Mouse (Mus musculus) liver, embryonic 15.5 days (tissue): ENCODE results near the gene Mrps18b. TPM values are rescaled to one million over a fixed set of nuclear protein-coding genes. Genes with fewer than 3 reads are reported as not detected.
"Not testable (repeated sequence)": the region's sequence is repeated elsewhere in the genome, so short reads cannot be mapped to it uniquely, and the experiment has no call there.

Source experiments
- ATAC-seq: fragments of 200-750 bp; cut with Nextera tagmentation; 2 replicates; pipeline ENCODE4 v1.8.0; 2017; ENCODE audit warnings: moderate number of reproducible peaks, mild to moderate bottlenecking, moderate library complexity; ENCODE audit not compliant: insufficient read depth
- H3K27ac ChIP-seq: fragments of 300-500 bp; sonication (generic); replicated peaks from 2 replicates; pipeline ENCODE4 v1.5.1; 2015; ENCODE audit warnings: mild to moderate bottlenecking, inconsistent platforms
- H3K27me3 ChIP-seq: fragments of 300-500 bp; sonication (generic); 2 replicates; pipeline ENCODE4 v1.6.1; 2015; ENCODE audit warnings: mild to moderate bottlenecking, inconsistent platforms
- H3K36me3 ChIP-seq: fragments of 300-500 bp; sonication (generic); replicated peaks from 2 replicates; pipeline ENCODE4 v1.6.1; 2015; ENCODE audit warnings: moderate library complexity, mild to moderate bottlenecking, inconsistent platforms
- H3K4me1 ChIP-seq: fragments of 300-500 bp; sonication (generic); replicated peaks from 2 replicates; pipeline ENCODE4 v1.6.1; 2015; ENCODE audit warnings: inconsistent platforms
- H3K4me2 ChIP-seq: fragments of 300-500 bp; sonication (generic); 2 replicates; pipeline ENCODE4 v1.6.1; 2015; ENCODE audit warnings: moderate library complexity, mild to moderate bottlenecking, inconsistent platforms
- H3K4me3 ChIP-seq: fragments of 300-500 bp; sonication (generic); replicated peaks from 2 replicates; pipeline ENCODE4 v1.5.1; 2015; ENCODE audit warnings: mild to moderate bottlenecking, inconsistent platforms
- H3K9ac ChIP-seq: fragments of 300-500 bp; sonication (generic); 2 replicates; pipeline ENCODE4 v1.6.1; 2015; ENCODE audit warnings: moderate library complexity, mild to moderate bottlenecking, inconsistent platforms
- H3K9me3 ChIP-seq: fragments of 300-500 bp; sonication (generic); replicated peaks from 2 replicates; pipeline ENCODE4 v1.6.1; 2016; ENCODE audit warnings: inconsistent platforms
- WGBS: fragments of 180-500 bp; shearing (Covaris S2); methylation state at CpG from one replicate; pipeline ENCODE4 v1.1.7; 2015; ENCODE audit warnings: mixed read lengths; ENCODE audit not compliant: insufficient replicate concordance; 5-methylcytosine and 5-hydroxymethylcytosine counted together
- polyA plus RNA-seq: library from polyadenylated mRNA; unstranded; fragments of >200 nt; fragmentation: Nextera tagmentation; extraction: Ambion mirVana; gene quantifications from 2 replicates; pipeline ENCODE4 v1.2.1, GENCODE M21; 2015

The Mrps18b gene
- 68.7 and 71.1 TPM in 2 replicates for polyA plus RNA-seq

DNA sequence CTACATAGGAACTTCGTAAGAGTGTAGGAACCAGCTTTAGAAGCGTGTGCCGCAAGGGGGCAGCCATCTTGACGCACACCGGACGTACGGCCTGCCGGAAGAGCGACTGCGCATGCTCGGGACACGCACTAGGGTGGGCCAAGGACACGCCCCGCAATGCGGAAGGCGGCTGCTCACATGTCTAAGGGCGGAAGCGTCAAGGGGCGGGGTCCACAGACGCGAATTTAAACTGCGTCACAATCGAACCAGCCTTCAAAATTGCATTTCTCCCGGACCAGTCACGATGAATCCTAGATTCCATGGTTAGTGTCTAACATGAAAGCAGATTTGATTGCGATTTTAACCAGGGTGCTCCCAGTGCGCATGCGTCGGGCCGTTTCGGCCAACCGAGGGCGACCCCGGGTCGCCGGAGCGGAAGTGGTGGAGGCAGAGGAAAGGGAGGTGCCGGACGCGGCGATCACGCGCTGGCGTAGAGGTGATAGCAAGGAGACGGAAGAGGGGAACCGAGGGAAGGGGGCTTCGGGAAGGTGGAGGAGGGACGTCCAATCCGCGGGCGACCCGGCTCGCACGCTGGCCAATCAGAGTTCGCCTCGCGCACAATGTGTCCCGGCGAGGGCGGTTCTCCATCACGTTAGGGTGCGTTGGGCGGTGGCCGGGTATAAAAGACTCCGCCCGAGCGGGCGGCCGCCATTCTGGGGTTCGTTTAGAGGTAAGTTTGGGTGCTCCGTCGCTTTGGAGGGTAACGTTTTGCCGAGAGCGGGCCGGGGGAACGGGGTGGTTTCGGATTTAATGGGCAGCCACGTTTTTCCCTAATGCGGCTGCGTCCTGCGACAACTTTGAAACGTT, at the start of gene Mrps18b, which contains the start of gene Ppp1r10:
Gene Mrps18b, minus strand, starts transcription at position 93 of the 846 bp plus-strand sequence.
Gene Ppp1r10, plus strand, starts transcription at position 138 of the 846 bp plus-strand sequence.
- under 1% methylated on average over 83 of the region's 83 CpGs for WGBS
- peaks cover 51% of the 10 kb centered on the region for H3K36me3 ChIP-seq

DNA sequence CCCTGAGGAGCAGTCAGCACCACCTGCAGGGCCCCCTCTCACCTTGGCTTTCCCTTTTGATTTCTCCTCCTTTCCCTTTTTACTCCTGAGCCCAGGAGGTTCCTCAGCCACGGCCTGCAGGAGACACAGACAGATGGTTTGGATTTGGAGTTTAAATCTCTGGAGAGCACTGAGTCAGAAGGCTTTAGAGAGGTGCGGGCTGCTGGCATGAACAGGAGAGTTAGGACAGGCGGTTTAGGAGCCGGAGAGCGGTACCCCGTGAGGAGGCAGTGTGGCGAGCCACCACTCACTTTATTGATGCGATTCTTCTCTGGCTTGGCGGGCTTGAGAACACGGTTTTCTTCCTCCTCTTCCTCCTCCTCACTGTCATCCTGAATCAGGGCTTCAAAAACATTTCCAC, 47.1 kb upstream of the Mrps18b start:
- WGBS = 85% methylated on average over 10 of the region's 10 CpGs
- H3K9me3 ChIP-seq = no peaks in the 10 kb centered on the region
- H3K27ac ChIP-seq = no peak overlapping the region
- ATAC-seq = no peak
- H3K4me2 ChIP-seq = no peak overlapping the region
- H3K36me3 ChIP-seq = peaks cover 93% of the 10 kb centered on the region
- H3K4me3 ChIP-seq = no peak overlapping the region
- H3K27me3 ChIP-seq = no peaks in the 10 kb centered on the region
- H3K4me1 ChIP-seq = peaks cover 22% of the 10 kb centered on the region
- no peak overlapping the region for H3K9ac ChIP-seq

More for the DNA sequence above, at the start of gene Mrps18b, which contains the start of gene Ppp1r10:
- Histone ChIP-seq H3K4me3 (peak within 1 kb of the TSS; percentile 77), H3K9ac (peak within 1 kb of the TSS; percentile 87), H3K27me3 (no peaks in the 10 kb centered on the region), H3K9me3 (no peaks in the 10 kb centered on the region), H3K27ac (peak within 1 kb of the TSS; percentile 96), H3K4me1 (peaks cover 64% of the 10 kb centered on the region), H3K4me2 (peak within 1 kb of the TSS; percentile 82)
- peak; percentile 87 for ATAC-seq

DNA sequence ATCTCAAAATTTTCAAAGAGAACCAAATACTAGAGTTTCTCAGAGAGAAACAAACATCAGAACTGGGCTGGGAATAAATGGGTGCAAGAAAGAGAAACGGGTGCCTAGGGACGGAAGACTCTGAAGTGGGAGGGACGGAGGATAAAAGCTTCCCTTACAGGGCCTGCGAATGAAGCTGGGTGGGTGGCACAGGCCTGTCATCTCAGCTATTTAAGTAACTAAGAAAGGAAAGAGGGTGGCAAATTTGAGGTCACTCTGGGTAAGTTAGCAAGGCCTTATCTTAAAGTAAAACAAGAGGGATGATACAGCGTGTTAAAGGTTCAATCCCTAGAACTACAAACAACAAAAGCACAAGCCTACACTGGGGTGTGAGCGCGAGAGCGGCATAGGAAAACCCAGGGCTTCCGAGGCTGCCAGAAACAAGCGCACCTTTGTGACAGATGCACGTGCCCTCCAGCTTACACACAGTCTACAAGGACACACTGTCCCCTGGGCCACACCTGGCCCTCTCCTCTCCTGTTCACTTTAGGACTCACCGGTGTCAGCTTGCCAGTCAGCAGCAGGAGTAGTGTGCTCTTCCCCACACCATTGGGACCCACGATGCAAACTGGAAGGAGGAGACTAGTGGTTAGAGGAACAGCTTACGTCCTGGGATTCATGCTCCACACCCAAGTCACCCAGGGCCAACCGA, 42.5 kb upstream of the Mrps18b start:
- Histone ChIP-seq H3K4me1 (no peaks in the 10 kb centered on the region), H3K27ac (no peak overlapping the region), H3K9ac (no peak overlapping the region), H3K9me3 (no peaks in the 10 kb centered on the region), H3K4me3 (no peak overlapping the region), H3K27me3 (no peaks in the 10 kb centered on the region), H3K36me3 (peaks cover 82% of the 10 kb centered on the region), H3K4me2 (no peak overlapping the region)
- ATAC-seq = no peak
- WGBS = 88% methylated on average over 15 of the region's 15 CpGs

DNA sequence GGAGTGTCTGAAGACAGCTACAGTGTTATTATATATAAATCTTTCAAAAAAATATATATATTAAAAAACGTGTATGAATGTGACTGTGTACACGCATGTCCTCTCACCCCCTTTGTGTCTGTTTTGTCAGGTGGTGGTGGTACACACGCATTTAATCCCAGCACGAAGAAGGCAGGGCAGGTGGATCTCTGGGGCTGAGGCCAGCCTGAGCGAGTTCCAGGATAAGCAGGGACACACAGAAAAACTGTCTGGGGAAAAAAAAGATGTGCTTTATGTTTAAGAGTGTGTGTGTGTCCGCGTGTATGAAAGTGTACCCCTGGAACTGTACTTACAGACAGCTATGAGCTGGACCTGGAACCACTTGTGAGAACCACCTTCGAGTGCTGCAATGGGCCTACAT, 38.5 kb upstream of the Mrps18b start:
- Histone ChIP-seq H3K27ac (no peak overlapping the region), H3K27me3 (no peaks in the 10 kb centered on the region; the same call in 1 of the 2 replicates), H3K4me2 (no peak overlapping the region), H3K4me3 (no peak overlapping the region), H3K4me1 (no peaks in the 10 kb centered on the region), H3K9ac (no peak overlapping the region), H3K9me3 (no peaks in the 10 kb centered on the region), H3K36me3 (peaks cover 42% of the 10 kb centered on the region)
- WGBS = 72% methylated on average over 8 of the region's 8 CpGs
- no peak for ATAC-seq

DNA sequence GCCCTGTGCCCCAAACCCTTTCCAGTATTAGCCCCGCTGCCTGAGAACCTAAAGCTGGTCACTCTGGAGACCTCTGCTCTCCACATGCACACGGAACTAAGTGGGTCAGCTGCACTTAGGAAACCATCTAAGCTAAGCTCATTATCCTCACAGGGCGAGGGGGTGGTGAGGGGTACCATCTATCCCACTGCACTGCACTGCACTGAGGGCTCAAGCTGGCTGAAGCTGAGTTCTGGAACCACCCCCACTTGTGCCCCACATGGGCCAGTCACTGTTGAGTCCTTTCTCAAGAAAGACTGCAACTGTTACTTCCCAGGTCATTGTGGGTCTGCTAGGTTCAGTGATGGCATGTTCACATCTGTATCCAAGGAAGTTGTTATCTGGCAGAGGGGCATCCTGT, 36.4 kb upstream of the Mrps18b start:
- not testable (repeated sequence) for H3K4me3 ChIP-seq, H3K9ac ChIP-seq, H3K9me3 ChIP-seq, H3K4me1 ChIP-seq, H3K27me3 ChIP-seq, ATAC-seq, H3K4me2 ChIP-seq, H3K27ac ChIP-seq
- 69% methylated on average over 3 of the region's 3 CpGs for WGBS
- H3K36me3 ChIP-seq = peaks cover 21% of the 10 kb centered on the region

DNA sequence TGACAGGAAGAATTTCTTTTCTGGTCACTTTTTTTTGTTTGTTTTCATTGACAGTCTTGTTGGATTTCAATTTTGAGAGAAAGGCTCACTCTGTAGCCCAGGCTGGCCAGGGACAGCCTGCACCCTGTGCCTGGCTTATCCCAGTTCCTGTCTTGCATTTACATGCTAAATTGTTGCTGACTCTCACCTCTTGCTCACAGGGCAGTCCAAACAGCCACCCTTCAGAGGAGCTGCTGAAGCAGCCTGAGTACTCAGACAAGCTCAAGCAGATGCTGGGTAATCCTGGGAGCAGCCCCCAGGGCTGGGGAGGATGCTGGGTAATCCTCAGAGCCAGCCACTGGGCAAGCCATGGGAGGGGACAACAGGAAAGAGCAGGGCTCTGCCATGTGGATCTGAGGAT, 34.8 kb upstream of the Mrps18b start:
- H3K27me3 ChIP-seq, H3K36me3 ChIP-seq, H3K9me3 ChIP-seq, ATAC-seq, H3K4me3 ChIP-seq, H3K4me2 ChIP-seq, H3K27ac ChIP-seq, H3K4me1 ChIP-seq, H3K9ac ChIP-seq: not testable (repeated sequence)

DNA sequence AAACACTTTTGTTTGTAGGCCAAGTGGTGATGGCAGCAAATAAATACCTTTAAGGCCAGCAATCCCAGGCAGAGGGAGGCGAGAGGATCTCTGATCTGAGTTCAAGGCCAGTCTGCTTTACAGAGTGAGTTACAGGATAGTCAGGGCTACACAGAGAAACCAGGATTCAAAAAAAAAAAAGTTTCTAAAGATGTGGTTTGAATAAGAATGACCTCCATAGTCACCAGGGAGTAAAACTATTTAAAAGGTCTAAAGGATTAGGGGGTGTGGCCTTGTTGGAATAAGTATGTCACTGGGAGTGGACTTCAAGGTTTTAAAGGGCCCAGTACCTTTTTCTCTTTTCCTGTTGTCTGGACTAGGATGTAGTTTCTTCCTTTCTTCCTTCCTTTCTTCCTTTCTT, 23.8 kb upstream of the Mrps18b start:
- Histone ChIP-seq H3K9me3 (no peaks in the 10 kb centered on the region), H3K4me3 (no peak overlapping the region), H3K9ac (no peak overlapping the region), H3K4me1 (no peaks in the 10 kb centered on the region), H3K36me3 (no peaks in the 10 kb centered on the region), H3K27me3 (no peaks in the 10 kb centered on the region), H3K4me2 (no peak overlapping the region), H3K27ac (no peak overlapping the region)
- no peak for ATAC-seq
- WGBS = 42% methylated on average over 1 of the region's 1 CpGs

DNA sequence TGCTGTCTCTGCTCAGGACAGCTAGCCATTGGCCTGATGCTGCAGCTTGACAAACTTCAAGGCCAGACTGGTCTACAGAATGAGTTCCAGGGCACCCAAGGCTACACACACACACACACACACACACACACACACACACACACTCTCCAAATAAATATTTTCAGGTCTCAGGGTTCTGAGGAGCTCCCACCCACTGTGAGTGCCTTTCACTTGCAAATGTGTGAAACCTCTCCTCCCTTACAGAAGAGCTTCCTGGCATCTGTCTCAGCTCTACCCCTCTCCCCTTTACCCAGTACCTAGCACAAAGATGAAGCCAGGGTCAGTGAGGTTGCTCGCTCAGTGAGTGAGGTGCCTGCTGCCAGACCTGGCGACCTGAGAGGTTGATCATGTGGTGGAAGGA, 22.9 kb upstream of the Mrps18b start:
- 48% methylated on average over 2 of the region's 2 CpGs for WGBS
- ATAC-seq = no peak
- H3K27ac ChIP-seq = no peak overlapping the region
- no peak overlapping the region for H3K4me3 ChIP-seq
- no peaks in the 10 kb centered on the region for H3K4me1 ChIP-seq
- no peak overlapping the region for H3K4me2 ChIP-seq
- no peaks in the 10 kb centered on the region for H3K9me3 ChIP-seq
- H3K9ac ChIP-seq = no peak overlapping the region
- no peaks in the 10 kb centered on the region for H3K36me3 ChIP-seq
- no peaks in the 10 kb centered on the region for H3K27me3 ChIP-seq

DNA sequence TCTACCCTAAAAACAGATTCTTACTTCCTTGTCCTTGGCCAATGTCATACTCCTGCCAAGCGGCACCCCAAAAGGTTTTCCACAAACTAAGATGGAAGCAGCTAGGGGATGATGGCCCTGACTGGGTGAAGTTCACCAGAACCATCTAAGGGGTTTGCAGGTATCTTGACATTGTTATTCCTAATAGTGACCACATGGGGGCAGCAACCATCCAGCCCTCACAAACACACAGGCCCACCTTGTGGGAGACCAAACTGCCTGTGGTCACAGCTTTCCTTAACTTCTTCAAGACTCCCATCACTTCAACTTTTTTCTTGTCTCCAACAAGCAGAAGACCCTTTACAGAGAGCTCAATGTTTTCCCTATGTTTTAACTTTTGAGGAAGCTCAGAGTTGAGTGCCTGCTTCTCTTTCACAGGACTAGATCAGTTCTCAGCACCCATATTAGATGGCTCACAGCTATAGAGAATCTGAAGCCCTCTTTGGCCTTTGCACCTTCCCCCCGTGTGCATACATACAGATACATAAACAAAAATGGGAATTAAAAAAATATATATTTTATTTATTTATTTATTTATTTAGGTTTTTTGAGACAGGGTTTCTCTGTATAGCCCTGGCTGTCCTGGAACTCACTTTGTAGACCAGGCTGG, 21.6 kb upstream of the Mrps18b start:
- Histone ChIP-seq H3K4me2 (no peak overlapping the region), H3K36me3 (0 out of 2 replicates have a peak, but pooled peaks cover under 1% of the 10 kb centered on the region), H3K9ac (no peak overlapping the region), H3K9me3 (no peaks in the 10 kb centered on the region), H3K27ac (no peak overlapping the region), H3K27me3 (no peaks in the 10 kb centered on the region), H3K4me1 (no peaks in the 10 kb centered on the region), H3K4me3 (no peak overlapping the region)
- peak; percentile 49; the same call in 1 of the 2 replicates for ATAC-seq
- 21% methylated on average over 2 of the region's 2 CpGs for WGBS

DNA sequence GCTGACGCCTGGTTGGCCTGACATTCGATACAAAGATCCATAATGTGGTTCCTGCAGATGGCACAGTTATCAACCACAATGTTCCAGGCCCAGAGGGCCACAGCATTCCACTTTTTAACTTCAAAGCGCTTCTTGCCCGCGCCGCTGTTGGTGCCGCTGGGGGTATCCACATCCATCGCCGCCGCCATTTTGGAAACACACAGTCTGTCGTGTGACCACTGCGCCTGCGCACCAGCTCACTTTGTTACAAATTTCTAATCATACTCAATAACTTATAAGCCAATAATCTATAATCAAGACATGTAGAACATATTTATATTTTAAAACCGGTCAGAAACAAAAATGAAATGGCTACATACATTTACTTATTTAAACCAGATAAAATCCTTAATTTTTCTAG, 19.6 kb upstream of the Mrps18b start:
- peaks cover 12% of the 10 kb centered on the region for H3K36me3 ChIP-seq
- H3K4me3 ChIP-seq, H3K4me2 ChIP-seq, H3K4me1 ChIP-seq, H3K27me3 ChIP-seq, H3K9ac ChIP-seq, H3K27ac ChIP-seq, H3K9me3 ChIP-seq, ATAC-seq: not testable (repeated sequence)
- WGBS = 84% methylated on average over 14 of the region's 14 CpGs

DNA sequence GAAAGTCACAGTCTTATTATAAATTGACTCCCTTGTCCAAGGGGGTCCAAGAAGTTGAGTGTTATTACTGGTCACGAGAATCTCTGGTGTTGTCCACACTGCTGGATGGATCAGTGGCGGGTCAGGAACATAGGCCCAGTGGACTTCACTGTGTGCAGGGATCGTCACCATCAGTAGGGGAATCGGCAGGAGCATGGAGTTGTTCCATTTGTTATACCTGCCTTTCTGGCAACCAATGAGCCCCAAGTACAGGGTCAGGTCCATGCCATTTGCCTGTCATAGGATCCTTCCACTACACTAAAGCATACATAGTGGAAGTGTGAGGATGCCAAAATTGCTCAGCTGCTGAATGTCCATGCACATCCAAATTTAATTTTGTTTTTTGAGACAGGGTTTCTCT, 16.4 kb upstream of the Mrps18b start:
- no peak overlapping the region for H3K4me3 ChIP-seq
- whole genome bisulfite sequencing = 80% methylated on average over 4 of the region's 4 CpGs
- peaks cover 43% of the 10 kb centered on the region for H3K36me3 ChIP-seq
- no peak overlapping the region for H3K4me2 ChIP-seq
- H3K27me3 ChIP-seq = no peaks in the 10 kb centered on the region
- H3K4me1 ChIP-seq = peaks cover 13% of the 10 kb centered on the region
- H3K9me3 ChIP-seq = no peaks in the 10 kb centered on the region
- no peak overlapping the region for H3K27ac ChIP-seq
- ATAC-seq = no peak
- no peak overlapping the region for H3K9ac ChIP-seq
